In the genomic region with DNA sequence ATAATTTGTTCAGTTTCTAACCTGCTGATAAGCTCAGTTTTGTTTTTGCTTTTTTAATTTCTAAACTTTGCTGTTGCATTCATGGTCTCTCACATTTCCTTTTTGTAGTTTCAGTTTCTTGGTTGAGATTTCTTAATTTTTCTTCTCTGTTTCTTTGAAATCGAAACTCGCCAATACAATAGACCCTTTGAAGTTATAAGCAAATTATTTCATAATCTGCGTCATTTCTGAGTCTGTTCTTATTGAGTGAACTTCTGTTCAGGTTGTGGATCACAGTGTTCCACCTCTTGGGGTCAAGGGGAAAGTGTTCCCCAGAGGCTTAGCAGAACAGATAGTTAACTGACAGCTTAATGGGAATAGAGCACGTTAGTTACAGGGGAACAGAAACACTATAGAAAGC, we compare ENCODE assay signal across 12 mouse cellular contexts.
"Had no signal": no experiment of that assay in that cellular context is flagged by ENCODE, and none has a peak within 500 bp of the region (broad histone marks: within the 10 kb centered on the region; RNA-seq: fewer than 3 reads in every experiment).

No protein-coding gene starts in this region.

- DNase-seq: kidney, adult 2 months; kidney, postnatal 14 days; lung, adult 2 months; lung, postnatal 36 days; retina, postnatal 1 day; thymus, postnatal 14 days had no signal

- H3K27me3 ChIP-seq: kidney, embryonic 15.5 days; megakaryocyte, embryonic 14.5 days; midbrain, embryonic 15.5 days; neural tube, embryonic 13.5 days had no signal

- H3K36me3 ChIP-seq: kidney, embryonic 15.5 days; limb, embryonic 10.5 days; midbrain, embryonic 15.5 days; neural tube, embryonic 13.5 days had no signal

- ATAC-seq: lung, postnatal 0 days; midbrain, embryonic 15.5 days had no signal
